Mouse (Mus musculus) C2C12 (cell line): ENCODE data around the gene Gcc2.

Experiments used
- CTCF ChIP-seq: IDR thresholded peaks from one replicate; pipeline ENCODE4 v1.5.1; 2011; ENCODE audit not compliant: control insufficient read depth, insufficient read depth, insufficient read length
- MAX ChIP-seq: IDR thresholded peaks from one replicate; pipeline ENCODE4 v1.6.1; 2011; ENCODE audit warnings: mild to moderate bottlenecking, control low read depth
- MYOD1 ChIP-seq: IDR thresholded peaks from one replicate; pipeline ENCODE4 v1.6.1; 2011; ENCODE audit warnings: low read depth; ENCODE audit not compliant: control insufficient read depth, insufficient read length
- USF1 ChIP-seq: IDR thresholded peaks from one replicate; pipeline ENCODE4 v1.6.1; 2011; ENCODE audit warnings: low read depth, mild to moderate bottlenecking, control low read depth, moderate library complexity

- TF ChIP-seq CTCF (no peak), USF1 (no peak), MAX (no peak), MYOD1 (no peak)
Observed at GRCm38 (mm10) chr10:58206639-58207404, 48.5 kb upstream of the Gcc2 start.
